Mouse (Mus musculus) mouse embryonic stem cell (cell line): Measurements from ENCODE around the gene Spib.

Experiments
- in situ Hi-C, 2 experiments: fragments of 300-500 bp; cut with MboI; formaldehyde crosslinking; loops; 1 replicate in 1 of 2; 3 replicates in 1 of 2; pipeline ENCODE4 v1.14.3; 2019 to 2020; ENCODE audit warnings: low sequenced_read_pairs in 2 of 2, low pct_unique_long_range_greater_than_20kb in 1 of 2, mixed read lengths in 1 of 2; ENCODE audit not compliant: unreplicated experiment in 1 of 2

Gene Spib

DNA sequence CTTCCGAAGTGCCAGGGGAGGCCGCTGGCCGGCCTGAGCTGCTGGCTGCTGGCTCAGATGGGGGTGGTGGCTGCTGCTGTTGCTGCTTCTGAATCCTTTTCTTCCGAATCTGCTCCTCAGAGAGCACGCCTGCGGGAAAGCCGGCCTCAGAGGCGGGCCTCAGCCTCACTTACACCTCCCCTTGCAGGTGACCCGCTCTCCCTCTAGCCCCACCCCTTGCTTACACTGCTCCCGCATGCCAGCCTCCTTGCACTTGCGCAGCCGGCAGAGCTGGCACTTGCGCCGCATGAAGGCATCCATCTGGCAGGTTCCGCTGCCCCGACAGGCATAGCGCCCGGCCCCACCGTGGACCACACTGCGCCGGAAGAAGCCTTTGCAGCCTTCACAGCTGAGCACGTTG is 19.9 kb upstream of the Spib start:
- in situ Hi-C loops, result loop anchor here in 1 of 2 experiments (10.0 kb wide), 1 partner anchor 303 kb away; the partner anchor contains the start of gene Pnkp

DNA sequence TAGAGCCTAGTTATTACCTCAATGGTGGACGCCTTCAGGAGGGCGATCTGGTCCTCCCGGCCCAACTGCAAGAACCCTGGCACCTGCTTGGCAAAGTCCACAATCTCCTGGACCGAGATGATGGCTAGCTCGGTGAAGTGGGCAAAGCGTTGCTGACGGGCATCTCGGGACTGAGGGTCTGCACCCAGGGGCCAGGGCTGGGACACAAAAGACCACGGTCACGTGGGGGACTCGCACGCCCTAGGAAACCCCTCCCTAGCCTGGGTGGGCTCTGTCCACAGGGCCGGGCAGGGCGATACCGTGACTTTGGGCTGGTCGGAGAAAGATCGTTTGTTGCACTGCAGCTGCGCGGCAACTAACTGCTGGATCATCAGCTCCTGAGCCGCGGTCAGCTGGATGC is 19.4 kb upstream of the Spib start:
- in situ Hi-C loops, result loop anchor here in 1 of 2 experiments (10.0 kb wide), 1 partner anchor 304 kb away; the partner anchor contains the start of gene Pnkp

DNA sequence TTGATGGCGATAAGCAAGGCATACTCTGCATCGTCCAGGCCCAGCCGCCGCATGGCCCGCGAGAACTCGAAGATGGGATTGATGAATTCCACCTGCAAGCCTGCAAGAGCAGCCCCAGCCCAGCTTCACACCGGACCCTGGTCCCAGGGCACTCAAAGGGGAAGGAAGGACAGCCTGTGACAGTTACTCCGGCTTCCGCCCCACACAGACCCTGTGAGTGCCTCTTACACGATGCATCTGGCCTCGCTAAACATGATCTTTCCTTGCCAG is 18.5 kb upstream of the Spib start:
- in situ Hi-C loops, result loop anchor here in 1 of 2 experiments (10.0 kb wide), 1 partner anchor 304 kb away; the partner anchor contains the start of gene Pnkp

DNA sequence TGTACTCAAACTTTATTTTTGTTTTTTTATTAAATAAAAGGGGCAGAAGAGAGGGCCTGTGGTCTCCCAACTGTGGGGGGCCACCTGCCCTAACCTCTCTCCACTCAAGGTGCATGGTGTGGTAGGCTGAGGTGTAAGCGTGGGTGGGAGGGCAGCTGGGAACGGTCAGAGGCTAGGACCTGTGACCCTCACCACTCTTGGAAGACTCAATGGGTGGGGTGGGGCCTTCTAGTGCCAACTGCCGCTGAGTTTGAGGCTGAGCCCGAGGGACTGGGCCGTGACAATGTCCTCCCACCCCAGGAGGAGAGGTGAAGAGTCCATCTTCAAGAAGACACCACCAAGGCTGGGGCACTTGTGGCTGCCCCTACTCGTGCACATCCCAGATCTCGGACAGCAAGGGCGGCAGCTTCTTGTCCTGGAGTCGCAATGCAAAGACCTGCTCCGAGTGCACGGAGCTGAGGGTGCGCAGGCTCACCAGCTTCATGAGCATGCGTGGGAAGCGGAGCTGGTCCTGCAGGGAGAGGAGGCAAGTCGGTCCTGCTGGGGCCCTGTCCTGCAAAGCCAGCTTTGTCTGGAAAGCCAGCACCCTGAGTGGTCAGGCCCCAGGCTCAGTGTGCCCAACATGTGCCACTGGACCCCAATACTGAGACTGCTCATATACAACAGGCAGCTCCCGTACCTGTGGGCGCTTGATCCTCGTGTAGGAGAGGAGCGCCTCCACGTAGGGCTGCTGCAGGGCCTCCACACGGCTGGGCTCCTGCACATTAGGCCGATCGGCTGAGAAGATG is 17.9 kb upstream of the Spib start:
- in situ Hi-C loops, result loop anchor here in 1 of 2 experiments (10.0 kb wide), 1 partner anchor 305 kb away; the partner anchor contains the start of gene Pnkp

DNA sequence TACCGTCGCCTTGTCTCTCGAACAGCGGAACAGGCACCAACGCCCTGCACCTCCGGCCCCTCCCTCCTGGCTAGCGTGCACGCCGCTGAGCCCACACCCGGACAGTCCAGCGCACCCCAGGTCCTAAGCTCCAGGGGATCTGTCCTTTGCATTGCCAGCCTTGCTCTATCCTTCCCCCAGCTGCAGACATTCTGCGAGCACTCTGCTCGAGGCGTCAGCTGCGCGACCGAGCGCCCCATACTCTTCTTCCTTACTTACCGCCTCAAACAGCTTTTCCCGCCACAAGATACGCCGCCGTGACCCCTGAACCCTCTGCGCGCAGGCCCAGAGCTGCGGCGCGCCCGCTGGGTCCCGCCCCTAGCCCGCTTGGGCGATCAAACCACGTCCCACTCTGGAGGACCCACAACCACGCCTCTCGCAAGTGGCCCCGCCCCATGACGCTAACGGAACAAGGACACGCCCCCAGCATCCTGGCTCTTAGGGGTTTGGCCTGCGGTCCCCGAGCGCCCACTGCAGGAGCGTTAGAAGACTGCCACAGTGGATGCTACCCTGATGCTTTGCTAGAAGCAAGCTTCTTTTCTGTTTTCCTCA is 16.7 kb upstream of the Spib start, which contains the start of gene Pold1:
TSS of gene Pold1 (minus strand) at position 353 of the 591 bp plus-strand sequence.
- in situ Hi-C loops, result no loop called here

DNA sequence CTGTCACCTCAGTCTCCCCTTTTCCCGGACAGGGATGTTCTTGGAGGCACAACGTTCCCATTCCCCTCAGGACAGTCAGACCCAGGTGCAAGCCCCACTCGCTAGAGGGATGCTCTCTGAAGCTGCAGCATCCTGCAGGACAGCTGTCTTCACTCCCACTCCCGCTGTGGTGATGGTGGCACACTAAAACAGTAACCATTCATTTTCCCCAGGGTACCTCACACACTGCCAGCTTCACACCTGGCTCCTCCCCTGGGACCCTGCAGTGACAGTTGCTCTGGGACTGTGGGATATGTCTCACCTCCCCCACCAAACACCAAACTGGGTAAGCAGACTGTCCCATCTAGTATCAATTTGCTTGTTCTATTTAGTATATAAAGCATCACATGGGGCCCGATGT is 15.9 kb upstream of the Spib start:
- in situ Hi-C loops, result no loop called here

DNA sequence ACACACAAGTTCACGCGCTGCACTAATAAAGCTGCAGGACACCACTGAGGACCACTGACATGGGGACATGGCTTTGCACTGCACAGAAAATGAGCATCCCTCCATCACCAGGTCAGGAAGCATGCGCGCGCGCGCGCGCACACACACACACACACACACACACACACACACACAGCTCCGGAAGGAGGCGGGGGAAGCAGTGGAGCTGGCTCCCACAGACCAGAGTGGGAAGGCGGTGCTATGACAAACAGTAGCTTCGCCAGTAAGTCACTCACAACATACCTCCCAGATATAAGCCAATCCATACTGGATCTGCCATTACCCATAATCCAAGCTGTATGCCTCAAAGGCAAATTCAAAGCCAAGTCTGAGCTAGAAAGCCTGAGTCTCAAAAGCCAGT is 15.2 kb upstream of the Spib start:
- in situ Hi-C loops, result no loop called here

DNA sequence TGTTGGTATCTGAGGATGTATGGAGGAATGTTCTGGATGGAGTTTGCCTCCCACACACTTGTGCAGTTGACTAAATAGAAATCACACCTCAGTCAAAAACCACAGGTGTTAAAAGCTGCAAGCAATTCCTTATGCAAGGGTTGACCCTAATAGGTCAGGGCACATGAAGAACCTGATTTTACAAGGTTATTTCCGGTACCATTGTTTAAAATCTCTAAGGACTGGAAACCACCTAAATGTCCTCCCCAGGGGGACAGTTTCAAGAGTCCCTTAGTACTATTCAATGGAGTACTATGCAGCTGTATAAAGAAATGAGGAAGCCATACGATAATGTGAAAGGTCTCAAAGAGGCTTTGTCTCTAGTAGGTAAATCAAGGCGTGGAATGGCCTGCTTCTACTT is 14.4 kb upstream of the Spib start:
- in situ Hi-C loops, result no loop called here

DNA sequence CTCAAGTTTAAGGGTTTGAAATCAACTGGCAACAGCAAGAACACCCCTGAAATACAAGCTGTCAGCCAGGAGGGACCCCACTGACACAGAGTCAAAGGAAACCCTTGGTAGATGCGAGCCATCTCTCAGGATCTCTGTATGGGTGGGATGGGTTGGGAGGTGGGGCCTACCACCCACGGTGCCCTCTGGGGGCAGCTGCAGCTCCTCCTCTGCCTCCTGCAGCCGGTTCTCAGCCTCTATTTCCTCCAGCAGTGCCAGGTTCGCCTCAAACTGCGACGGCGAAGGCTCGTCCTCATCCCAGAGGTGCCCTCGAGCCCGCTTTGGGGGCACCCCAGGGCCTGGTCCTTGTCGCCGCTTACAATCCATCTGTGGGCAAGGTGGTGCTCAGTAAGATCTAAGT is 11.2 kb upstream of the Spib start:
- in situ Hi-C loops, result no loop called here

DNA sequence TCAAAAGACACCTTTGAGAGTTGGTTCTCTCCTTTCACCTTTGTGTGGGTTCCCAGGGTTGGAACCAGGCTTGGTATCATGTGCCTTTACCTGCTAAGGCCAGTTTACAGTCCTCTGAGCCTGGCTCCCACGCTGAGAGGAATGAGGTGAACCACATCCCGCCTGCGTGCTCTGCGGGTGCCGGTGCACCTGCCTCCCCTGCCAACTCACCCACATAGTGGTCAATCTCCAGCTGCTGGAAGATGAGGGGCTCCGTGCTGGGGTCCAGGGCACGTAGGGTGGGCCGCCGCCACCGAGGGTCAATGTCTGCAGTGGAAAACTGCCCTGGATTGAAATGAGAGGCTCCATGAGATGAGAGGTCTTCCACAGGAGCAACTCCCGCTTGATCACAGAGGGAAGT is 10.7 kb upstream of the Spib start:
- in situ Hi-C loops, result no loop called here

DNA sequence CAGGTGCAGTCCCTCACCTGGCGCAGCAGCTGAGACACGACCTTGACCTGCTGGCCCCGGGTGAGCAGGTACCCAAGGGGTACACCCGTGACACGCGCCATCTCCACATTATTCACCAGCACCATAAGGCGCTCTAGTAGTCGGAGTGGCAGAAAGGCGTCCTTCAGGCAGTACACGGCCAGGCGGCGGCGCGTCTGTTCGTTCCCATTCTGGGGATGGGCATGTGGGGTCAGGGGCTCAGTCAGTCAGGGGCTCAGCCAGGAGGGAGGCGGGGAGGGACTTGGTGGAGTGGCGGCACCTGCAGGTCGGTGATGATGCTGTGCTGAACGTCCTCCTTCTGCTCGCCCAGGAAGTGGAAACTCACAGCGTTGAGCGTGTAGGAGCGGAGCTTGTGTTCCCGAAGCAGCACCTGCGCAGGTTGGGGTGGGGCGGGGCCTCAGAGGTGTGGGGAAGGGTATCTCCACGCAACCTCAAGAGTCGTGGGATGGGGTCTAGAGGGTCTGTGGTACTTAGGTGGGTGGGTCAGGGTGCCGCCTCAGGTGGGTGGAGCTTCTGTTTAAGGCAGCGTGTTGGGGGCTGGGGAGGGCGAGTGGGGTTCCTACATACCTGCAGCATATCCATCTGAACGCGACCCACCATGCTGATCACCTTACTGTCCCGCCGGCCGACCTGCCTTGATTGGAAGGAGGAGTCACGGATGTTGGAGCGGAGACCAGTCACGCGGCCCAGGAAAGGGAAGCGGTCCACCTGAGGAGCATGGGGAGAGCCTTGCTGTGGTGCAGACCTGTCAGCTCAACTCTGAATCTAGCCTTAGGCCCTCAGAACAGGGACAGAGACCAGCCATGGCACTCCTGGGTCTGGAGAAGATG is 7.1 kb upstream of the Spib start:
- in situ Hi-C loops, result loop anchor here in 1 of 2 experiments (10.0 kb wide), 1 partner anchor 56 kb away; the partner anchor contains the start of gene Kcnc3

DNA sequence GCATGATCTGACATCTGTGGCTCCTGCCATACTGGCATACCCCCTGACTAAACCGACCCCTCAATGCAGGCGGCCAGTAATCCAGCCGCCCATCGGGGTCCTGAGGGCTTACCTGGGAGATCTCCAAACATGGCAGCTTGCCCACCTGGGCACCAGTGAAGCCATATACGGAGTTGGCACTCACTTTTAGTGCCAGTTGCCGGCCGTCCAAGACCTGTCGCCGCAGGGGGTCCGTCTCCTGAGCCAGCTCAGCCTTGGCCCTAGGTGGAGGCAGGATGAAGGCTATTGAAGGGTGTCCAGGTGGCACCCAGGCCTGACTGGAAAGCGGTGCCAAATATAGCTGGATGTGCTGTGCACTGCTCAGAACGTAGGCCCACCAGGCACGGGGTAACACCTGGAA is 5.6 kb upstream of the Spib start:
- in situ Hi-C loops, result loop anchor here in 1 of 2 experiments (10.0 kb wide), 1 partner anchor 57 kb away; the partner anchor contains the start of gene Kcnc3

DNA sequence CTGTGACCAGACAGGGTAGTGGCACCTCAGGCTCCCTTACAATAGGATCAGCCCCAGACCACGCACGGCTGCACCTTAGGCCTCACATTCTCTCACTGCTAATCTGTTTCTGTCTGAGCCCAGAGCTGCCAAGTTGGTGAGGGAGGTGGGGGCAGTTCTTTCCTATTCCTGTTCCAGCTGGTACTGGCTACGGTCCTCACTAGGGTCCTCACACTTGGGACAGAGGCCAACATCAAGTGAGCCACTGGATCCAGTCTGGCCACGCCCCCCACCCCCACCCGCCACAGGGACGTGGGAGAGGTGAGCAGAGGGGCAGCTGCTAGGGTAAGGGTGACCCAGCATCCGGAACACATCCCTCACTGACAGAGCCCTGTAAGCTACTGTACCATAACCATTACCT is 5.1 kb upstream of the Spib start:
- in situ Hi-C loops, result loop anchor here in 1 of 2 experiments (10.0 kb wide), 1 partner anchor 58 kb away; the partner anchor contains the start of gene Kcnc3

DNA sequence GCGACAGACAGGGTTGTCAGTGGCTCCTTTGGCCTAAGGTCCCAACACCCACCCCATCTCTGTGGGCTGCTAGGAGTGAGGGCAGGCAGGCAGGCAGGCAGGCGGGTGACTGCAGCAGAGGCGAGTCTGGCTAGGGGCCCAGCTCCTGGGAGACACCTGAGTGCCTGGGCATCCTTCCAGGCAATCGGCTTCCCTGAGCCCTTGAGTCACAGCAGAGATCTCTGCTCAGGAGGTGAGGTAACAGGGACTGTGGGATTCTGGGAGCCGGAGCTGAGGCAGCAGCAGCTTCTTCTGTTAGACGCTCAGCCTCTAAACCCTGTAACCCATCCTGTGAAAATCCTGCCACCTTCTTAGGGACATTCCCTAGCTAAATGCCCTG is 4.7 kb upstream of the Spib start:
- in situ Hi-C loops, result loop anchor here in 1 of 2 experiments (10.0 kb wide), 1 partner anchor 58 kb away; the partner anchor contains the start of gene Kcnc3

DNA sequence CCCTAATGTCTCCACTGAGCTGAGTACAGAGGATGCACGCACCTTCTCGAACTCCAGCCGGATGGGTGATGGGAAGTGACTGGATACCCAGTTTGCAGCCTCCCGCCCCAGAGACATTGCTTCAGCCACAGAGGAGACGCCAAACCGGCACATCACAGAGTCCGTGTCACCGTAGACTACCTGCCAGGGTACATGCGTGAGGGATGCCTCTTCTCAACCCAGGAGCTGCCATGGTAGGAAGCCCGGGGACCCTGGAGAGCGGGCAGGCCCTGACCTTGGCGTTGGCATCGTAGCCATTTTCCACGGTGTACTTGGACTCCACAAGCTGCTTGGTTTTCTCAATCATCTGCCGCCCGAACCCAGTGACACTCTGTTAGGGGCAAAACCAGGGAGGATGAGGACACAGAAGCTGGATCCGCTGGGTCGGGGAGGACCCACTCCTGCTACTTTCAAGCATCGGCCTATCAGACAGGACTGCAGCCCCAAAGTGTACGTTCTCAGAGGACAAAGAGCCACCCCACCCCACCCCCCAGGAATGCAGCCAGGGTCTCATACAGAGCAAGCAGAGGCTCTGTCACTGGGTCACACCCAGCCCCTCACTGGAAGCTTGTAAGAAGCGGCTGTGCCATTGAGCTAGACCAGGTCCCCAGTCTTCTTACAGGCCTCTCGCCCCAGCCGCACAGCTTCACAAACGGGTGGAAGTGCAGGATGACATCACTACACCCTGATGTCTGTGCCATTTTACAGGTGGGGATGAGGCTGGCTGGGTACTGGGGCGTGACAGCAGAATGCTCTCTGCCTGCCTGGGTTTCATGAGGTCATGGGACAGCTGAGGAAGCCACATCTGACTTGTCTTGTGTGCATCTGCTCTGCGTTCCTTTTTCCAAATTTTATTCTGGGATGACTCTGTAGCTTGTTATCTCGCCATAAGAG is 4.1 kb upstream of the Spib start:
- in situ Hi-C loops, result loop anchor here in 1 of 2 experiments (10.0 kb wide), 1 partner anchor 59 kb away; the partner anchor contains the start of gene Kcnc3

DNA sequence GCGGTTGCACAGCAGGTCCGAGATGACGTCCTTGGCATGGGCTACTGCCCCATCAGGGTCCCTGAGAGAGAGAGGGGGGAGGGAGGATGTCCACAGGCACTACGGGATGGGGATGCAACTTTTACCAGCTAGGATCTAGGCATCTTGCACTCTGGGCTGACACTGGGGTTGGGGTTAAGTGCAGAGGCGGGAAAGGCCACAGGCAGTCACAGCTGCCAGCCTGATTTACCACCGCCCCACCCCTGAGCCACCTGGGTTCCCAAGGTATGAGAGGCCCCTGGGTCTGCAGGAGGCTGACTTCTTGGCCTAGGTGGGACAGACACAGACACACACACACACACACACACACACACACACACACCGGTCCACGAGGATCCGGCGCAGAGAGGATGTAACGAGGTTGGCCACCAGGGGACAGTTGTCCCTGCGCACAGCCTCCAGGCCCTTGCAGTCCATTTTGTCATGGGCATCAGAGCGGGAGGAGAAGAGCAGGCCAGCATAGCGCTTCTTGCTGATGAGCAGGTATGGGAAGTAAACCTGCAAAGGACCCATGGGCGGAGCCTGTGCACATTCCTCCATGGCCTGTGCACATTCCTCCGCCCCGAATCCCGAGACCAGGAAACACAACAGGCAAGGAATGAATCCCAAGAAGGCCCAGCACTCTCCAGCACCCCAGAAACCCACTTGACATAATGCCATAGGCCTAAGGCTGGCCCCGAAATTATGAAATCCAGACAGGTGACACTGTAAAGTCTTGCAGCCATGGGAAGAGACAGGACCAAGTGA is 3.0 kb upstream of the Spib start:
- in situ Hi-C loops, result loop anchor here in 1 of 2 experiments (10.0 kb wide), 1 partner anchor 60 kb away; the partner anchor contains the start of gene Kcnc3

DNA sequence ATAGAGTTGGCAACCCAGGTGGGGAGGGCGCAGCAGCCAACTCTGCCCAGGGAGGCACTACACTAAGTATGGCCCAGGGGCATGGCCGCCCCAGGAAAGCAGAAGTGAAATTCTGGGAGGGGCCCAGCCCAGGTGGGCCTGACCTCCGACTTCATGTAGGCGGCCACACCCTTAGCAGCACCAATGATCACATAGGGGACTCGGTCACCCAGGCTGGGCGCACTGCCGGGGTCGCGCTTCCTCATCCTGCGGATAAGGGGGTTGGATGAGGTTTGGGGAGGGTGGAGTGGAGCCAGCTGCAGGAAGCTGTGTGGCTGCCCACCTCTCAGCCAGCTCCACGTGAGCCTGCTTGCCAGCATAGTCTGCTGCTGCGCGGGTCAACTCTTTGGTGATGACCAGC is 2.4 kb upstream of the Spib start:
- in situ Hi-C loops, result loop anchor here in 1 of 2 experiments (10.0 kb wide), 1 partner anchor 61 kb away; the partner anchor contains the start of gene Kcnc3
